Mouse (Mus musculus) lung, postnatal 4 days (tissue): ENCODE results near the gene Trim17.
A peak's percentile ranks its signal among the peaks of the same experiment; 100 is the strongest.

ENCODE experiments used
- DNase-seq, 2 experiments: peaks; one replicate each; pipeline ENCODE4 v3.0.0; 2021

Gene Trim17

GRCm38 (mm10) chr11:58993091-58993670 is 38.7 kb downstream of the Trim17 start:
- no peak for DNase-seq

DNA sequence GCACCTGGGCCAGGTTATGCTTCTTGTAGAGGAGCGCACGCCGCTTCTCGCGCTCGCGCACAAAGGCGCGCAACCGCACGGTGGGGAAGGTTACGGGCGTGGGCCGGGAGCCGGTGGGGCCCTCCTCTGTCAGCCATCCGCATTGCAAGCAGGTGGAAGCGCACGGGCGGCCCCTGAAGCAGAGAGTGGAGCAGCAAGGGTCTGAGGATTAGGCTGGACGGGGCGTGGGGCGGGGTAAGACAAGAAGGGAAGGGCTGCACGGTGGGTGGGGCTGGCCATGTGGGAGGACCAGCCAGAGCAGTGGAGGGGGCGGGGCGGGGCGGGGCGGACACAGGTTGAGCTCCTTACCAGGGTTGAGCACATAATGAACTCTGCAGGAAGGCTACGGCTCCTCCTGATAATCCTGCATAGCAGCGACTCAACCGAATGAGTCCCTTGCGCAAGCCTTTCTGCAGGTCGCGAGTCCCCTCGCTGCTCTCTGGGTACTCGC is 39.9 kb downstream of the Trim17 start:
- peak; percentile 64 to 77 for DNase-seq

DNA sequence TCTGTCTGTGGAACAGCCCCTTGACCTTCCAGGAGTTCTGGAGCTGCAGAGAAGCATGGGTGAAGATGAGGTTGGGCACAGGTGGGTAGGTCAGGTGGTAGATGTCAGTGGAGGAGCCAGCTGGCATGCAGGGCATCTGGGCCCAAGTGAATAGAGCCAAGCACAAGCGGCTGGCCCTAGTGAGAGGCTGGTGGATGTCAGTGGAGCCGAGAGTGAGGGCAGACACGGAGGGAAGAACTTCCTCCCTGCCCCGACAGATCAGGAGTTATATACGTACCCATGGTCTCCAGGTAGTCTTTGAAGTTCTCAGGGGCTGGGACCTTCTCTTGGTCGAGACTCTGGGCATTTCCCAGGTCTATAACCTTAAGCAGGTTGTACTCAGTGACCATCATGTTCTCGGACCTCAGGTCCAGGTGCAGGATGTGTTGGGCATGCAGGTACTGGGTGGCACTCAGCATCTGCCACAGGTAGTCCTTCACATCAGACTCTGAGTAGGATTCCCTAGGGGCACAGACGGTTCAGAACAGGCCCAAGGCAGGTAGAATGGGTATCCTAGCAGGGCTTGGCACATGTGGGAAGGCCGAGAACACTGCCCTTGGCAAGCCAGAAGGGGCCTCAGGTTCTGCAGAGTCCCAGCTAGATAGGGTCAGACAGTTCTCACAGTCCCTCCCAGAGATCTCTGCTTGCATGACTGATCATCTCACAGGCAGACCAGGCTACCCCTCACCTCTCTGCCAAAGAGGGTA is 40.7 kb downstream of the Trim17 start:
- DNase-seq: no peak

DNA sequence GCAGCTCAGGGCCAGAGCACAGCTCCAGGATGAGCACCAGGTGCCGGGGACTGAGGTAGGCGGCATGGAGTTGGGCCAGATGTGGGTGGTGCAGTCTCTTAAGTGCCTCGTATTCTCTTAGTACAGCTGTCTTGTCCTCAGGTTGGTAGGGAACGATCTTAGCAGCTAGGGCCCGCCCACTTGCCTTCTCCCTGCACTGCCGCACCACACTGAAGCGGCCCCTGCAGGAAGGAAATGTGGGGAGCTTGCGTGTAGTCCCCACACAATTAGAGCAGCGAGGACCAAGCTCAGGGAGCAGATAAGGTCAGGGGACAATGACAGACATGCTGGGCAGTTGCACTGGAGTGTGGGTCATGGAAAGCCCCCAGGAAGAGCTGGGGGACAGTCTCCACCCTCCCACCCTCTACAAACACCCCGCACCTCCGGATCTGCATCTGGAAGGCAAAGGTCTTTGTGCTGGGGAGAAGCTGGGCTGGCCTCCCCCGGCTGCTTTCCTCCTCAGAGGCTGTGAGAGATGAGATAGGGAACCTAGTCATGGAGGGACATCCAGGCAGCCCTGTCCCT is 41.4 kb downstream of the Trim17 start:
- no peak for DNase-seq

DNA sequence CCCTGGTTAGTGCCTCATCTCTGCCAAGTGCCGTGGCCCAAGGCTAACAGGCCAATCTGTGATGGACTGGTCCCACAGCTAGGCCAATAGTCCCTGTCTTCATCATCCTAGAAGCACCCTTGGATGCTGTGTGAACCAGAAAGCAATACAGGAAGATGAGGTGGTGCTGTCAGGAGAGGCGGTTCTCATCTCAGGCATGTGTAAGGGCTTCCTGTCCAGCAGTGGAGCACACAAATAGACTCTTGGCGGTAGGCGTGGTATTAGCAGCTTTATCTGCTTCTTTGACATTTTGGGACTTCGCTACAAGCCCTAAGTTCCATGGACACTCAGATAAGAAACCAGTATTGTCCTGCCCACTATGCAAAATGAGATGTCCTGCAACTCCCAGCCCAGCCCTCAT is 43.1 kb downstream of the Trim17 start:
- DNase-seq: no peak

DNA sequence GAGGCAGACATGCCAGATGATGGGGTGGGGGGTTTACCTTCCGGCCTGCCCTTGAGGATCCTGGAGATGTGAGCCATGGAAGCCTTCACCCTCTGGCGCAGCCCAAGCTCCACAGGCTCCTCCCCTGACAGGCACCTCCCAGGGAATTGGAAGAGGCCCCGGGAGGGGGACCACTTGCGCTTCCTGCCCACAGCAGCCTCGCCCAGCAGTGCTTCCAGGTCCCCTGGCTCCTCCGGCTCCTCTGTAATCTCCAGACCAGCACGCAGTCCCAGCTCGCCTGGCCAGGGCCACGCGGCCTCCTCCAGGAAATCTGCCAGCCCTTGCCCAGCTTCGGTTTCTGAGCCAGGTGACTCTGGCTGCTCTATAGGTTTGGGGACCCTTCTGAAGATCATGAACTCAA is 44.7 kb downstream of the Trim17 start:
- DNase-seq: peak; percentile 33 to 46

DNA sequence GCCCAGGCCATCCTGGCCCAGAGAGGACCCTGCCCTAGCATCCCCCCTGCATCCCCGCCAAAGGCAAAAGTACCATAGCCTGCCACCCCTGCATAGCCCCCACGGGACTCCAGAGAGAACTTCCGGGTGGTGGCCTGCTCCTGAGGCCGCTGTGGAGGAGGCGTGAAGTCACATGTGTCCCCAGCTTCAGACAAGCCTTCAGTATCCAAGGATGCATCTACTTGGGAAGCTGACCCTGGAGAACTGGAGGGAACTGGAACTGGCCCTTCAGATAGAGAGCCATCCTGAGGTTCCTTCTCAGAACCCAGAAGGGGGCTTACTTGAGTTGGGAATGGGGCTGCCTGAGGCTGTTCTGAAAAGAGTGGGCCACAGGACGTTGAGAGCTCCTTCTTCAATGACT is 45.3 kb downstream of the Trim17 start:
- no peak for DNase-seq

DNA sequence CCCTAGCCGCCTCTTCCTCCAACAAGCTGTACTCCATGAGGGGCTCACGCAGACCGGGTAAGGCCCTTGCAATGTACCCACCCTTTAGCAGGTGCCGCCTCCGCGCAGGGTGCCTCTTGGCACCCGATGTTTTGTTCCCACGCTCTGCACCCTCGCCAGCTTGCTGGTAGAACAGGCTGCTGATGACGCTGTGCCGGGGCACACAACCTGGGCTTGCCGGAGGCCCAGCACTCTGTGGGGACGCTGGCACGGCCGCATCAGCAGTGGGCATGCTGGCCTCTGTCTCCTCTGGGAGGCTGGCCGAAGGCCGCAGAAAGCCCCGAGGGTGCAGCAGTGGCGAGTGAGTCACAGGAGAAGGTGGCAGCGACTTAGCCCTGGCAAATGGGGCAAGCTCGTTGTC is 46.1 kb downstream of the Trim17 start:
- DNase-seq: no peak

DNA sequence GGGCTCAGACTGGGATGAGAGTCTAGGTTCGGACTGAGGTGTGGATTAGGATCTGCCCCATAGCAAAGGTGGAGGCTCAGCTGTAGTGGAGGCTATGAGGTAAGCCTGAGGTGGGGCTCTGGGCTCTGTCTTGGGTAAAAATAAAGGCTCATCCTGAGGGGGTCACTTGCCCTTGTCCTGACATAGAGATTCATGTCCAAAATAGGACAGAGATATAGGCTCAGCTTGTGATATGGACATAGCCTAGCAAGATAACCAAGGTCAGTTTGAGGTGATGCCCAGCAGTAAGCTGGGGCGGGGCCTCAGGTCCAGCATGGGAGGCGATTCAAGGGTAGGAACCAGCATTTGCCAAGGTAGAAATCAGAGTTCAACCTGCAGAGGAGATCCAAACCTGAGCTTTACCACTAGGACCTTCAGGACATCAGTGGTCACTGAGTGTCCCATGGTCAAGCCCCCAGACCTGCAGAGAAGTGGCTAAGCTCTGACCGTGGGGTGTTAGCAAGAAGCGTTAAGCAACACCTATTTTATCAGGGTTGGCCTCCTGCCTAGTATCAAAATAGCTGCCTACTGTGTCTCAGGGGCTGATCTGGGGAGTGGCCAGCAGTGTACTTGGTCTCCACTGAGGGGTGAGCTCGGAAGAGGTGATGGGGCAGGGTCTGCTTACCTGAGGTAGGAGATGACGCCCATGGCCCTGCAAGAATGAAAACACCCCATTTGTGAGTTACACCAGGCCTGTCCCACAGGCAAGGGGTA is 48.0 kb downstream of the Trim17 start:
- DNase-seq: no peak

- peak in 1 of 2 experiments; percentile 34 for DNase-seq
These were observed 60.6 kb downstream of the Trim17 start for GRCm38 (mm10) chr11:59015052-59015451.
